Mouse (Mus musculus) ES-Bruce4 (cell line): ENCODE data around the gene Psen1.

Experiments used
- CTCF ChIP-seq: IDR thresholded peaks from one replicate; pipeline ENCODE4 v1.8.1; 2011; ENCODE audit warnings: low read depth, low read length
- EP300 ChIP-seq: IDR thresholded peaks from 2 replicates; pipeline ENCODE4 v1.6.1; 2011; ENCODE audit warnings: low read depth, low read length; ENCODE audit not compliant: insufficient read depth
- POLR2A ChIP-seq: IDR thresholded peaks from one replicate; pipeline ENCODE4 v1.8.1; 2011; ENCODE audit warnings: low read length; ENCODE audit not compliant: insufficient read depth

GRCm38 (mm10) chr12:83706951-83707350 lies 19.0 kb downstream of the Psen1 start:
- TF ChIP-seq CTCF (no peak), EP300 (no peak), POLR2A (no peak)
